Mouse (Mus musculus): ENCODE results near the gene Trdmt1. TPM values are rescaled to one million over a fixed set of nuclear protein-coding genes. Genes with fewer than 3 reads are reported as not detected.
"Not testable (repeated sequence)": the region's sequence is repeated elsewhere in the genome, so short reads cannot be mapped to it uniquely, and the experiment has no call there.

Trdmt1 gene
- total RNA-seq (2021), result 1 to 10 TPM; 4.6 to 7.6 TPM
- long read RNA-seq, experiment 1, partial matches to known transcripts, result 1 of 1 reads
- long read RNA-seq, experiment 1, other reads (novel, unspliced or antisense), result 0 of 1 reads
- long read RNA-seq, experiment 2, partial matches to known transcripts, result 0 of 5 reads
- long read RNA-seq, experiment 2, other reads (novel, unspliced or antisense), result 3 of 5 reads

- peak; percentile 66 to 86 for DNase-seq (ENCODE audit: low spot score in 2 of 2)
Observed at GRCm38 (mm10) chr2:13544193-13544824, at the start of gene Trdmt1. Gene Trdmt1, minus strand, starts transcription at chr2:13544668.

- DNase-seq (ENCODE audit: low spot score in 2 of 2), result no peak
Observed at GRCm38 (mm10) chr2:13593328-13593727, 48.9 kb upstream of the Trdmt1 start.

- DNase-seq (ENCODE audit: low spot score in 2 of 2), result not testable (repeated sequence)
Observed at GRCm38 (mm10) chr2:13583746-13584145, 39.3 kb upstream of the Trdmt1 start.

- DNase-seq (ENCODE audit: low spot score in 2 of 2), result no peak
Observed at GRCm38 (mm10) chr2:13582184-13582583, 37.7 kb upstream of the Trdmt1 start.

GRCm38 (mm10) chr2:13579991-13580390, 35.5 kb upstream of the Trdmt1 start:
- DNase-seq (ENCODE audit: low spot score in 2 of 2), result peak in 1 of 2 experiments; percentile 16

- no peak for DNase-seq (ENCODE audit: low spot score in 2 of 2)
Observed at GRCm38 (mm10) chr2:13579315-13579714, 34.8 kb upstream of the Trdmt1 start.

GRCm38 (mm10) chr2:13578473-13579152, 34.1 kb upstream of the Trdmt1 start:
- no peak for DNase-seq (ENCODE audit: low spot score in 2 of 2)

- no peak for DNase-seq (ENCODE audit: low spot score in 2 of 2)
Observed at GRCm38 (mm10) chr2:13577399-13577798, 32.9 kb upstream of the Trdmt1 start.

- peak in 1 of 2 experiments; percentile 22 for DNase-seq (ENCODE audit: low spot score in 2 of 2)
Observed at GRCm38 (mm10) chr2:13575926-13576325, 31.5 kb upstream of the Trdmt1 start.

GRCm38 (mm10) chr2:13575287-13575801, 30.9 kb upstream of the Trdmt1 start:
- DNase-seq (ENCODE audit: low spot score in 2 of 2), result peak; percentile 58 to 81

GRCm38 (mm10) chr2:13574801-13575150, 30.3 kb upstream of the Trdmt1 start:
- peak; percentile 35 to 53 for DNase-seq (ENCODE audit: low spot score in 2 of 2)

GRCm38 (mm10) chr2:13574066-13574800, 29.8 kb upstream of the Trdmt1 start:
- peak; percentile 73 to 89 for DNase-seq (ENCODE audit: low spot score in 2 of 2)

GRCm38 (mm10) chr2:13573408-13574065, 29.1 kb upstream of the Trdmt1 start, which contains the start of gene Vim:
Gene Vim, plus strand, starts transcription at chr2:13573927.
- peak; percentile 88 to 94 for DNase-seq (ENCODE audit: low spot score in 2 of 2)

- DNase-seq (ENCODE audit: low spot score in 2 of 2), result no peak
Observed at GRCm38 (mm10) chr2:13572647-13573407, 28.4 kb upstream of the Trdmt1 start.

- DNase-seq (ENCODE audit: low spot score in 2 of 2), result no peak
Observed at GRCm38 (mm10) chr2:13572101-13572553, 27.7 kb upstream of the Trdmt1 start.

- no peak for DNase-seq (ENCODE audit: low spot score in 2 of 2)
Observed at GRCm38 (mm10) chr2:13570122-13570521, 25.7 kb upstream of the Trdmt1 start.

- DNase-seq (ENCODE audit: low spot score in 2 of 2), result no peak
Observed at GRCm38 (mm10) chr2:13560396-13560795, 15.9 kb upstream of the Trdmt1 start.

- DNase-seq (ENCODE audit: low spot score in 2 of 2), result no peak
Observed at GRCm38 (mm10) chr2:13559729-13560128, 15.3 kb upstream of the Trdmt1 start.

- DNase-seq (ENCODE audit: low spot score in 2 of 2), result no peak
Observed at GRCm38 (mm10) chr2:13559303-13559702, 14.8 kb upstream of the Trdmt1 start.
